Mouse (Mus musculus) spleen, adult 2 months (tissue): ENCODE measurements around the gene Btbd19.

Experiments used
- CTCF ChIP-seq: fragments of 200-500 bp; IDR thresholded peaks from 2 replicates; pipeline ENCODE4 v1.5.1; 2011; ENCODE audit warnings: mild to moderate bottlenecking, inconsistent platforms; ENCODE audit not compliant: insufficient read depth, insufficient read length, insufficient replicate concordance; ENCODE audit errors: extremely low read depth
- POLR2A ChIP-seq: fragments of 200-500 bp; IDR thresholded peaks from 2 replicates; pipeline ENCODE4 v1.6.1; 2011; ENCODE audit warnings: low read depth, low read length, inconsistent platforms

GRCm38 (mm10) chr4:117120052-117120444 is 5.5 kb downstream of the Btbd19 start:
- TF ChIP-seq CTCF, result no peak
- TF ChIP-seq POLR2A, result no peak
